Comparison of ENCODE assay signal across 9 mouse cellular contexts in the genomic region with DNA sequence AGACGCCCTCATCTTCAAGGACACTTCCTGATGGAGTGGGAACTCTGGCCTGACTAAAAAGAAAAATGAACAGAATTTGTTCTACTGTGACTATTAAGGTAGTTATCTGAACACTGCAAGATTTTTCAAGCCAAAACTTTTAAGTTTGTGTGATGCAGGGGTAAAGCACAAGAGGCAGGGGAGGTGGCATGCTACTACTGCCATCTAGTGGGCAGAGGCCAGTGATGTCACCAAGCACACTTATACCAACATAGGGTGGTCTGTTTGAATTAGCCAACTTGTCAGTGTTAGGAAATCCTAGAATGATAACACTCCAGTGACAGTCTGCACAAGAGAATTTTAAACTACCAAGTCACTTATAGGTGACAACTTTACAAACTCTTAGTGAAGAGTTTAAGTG. TPM values are rescaled to one million over a fixed set of nuclear protein-coding genes. Genes with fewer than 3 reads are reported as not detected.
A peak's percentile ranks its signal among the peaks of the same experiment; 100 is the strongest.
DNase-seq lines count a peak whose midpoint lies in the region; ATAC-seq and TF ChIP-seq lines count a peak whose summit lies in the region.
"Had no signal": no experiment of that assay in that cellular context is flagged by ENCODE, and none has a peak within 500 bp of the region (broad histone marks: within the 10 kb centered on the region; RNA-seq: fewer than 3 reads in every experiment).

No protein-coding gene starts in this region.

- no peak overlapping the region for H3K27ac ChIP-seq in hindbrain, embryonic 11.5 days (ENCODE audit: low read depth, low read length)
- no peak overlapping the region for H3K27ac ChIP-seq in hindbrain, embryonic 12.5 days
- H3K27ac ChIP-seq in embryonic fibroblast, embryonic 13.5 days (ENCODE audit: insufficient read depth, low read length), result no peak overlapping the region
- H3K27ac ChIP-seq in midbrain, embryonic 15.5 days, result no peak overlapping the region

- no peak for TF ChIP-seq POLR2A in embryonic fibroblast, embryonic 13.5 days (IDR thresholded peaks at IDR 0.05; ENCODE audit: low read depth, low read length)

- H3K4me2 ChIP-seq in hindbrain, embryonic 11.5 days (replicated peaks; ENCODE audit: low read depth, low read length), result no peak overlapping the region
- H3K4me2 ChIP-seq in hindbrain, embryonic 12.5 days (replicated peaks), result no peak overlapping the region
- H3K4me2 ChIP-seq in midbrain, embryonic 15.5 days, result no peak overlapping the region

- intact Hi-C loops in left cerebral cortex, postnatal 25 days (cut with DNase I), result no loop called here

- no peaks in the 10 kb centered on the region for H3K27me3 ChIP-seq in hindbrain, embryonic 11.5 days (ENCODE audit: control insufficient read depth, insufficient read depth, low read length)
- H3K27me3 ChIP-seq in hindbrain, embryonic 12.5 days, result no peaks in the 10 kb centered on the region
- H3K27me3 ChIP-seq in midbrain, embryonic 15.5 days (replicated peaks), result no peaks in the 10 kb centered on the region
- H3K27me3 ChIP-seq: megakaryocyte, embryonic 14.5 days had no signal

- DNase-seq in hindbrain, embryonic 11.5 days (ENCODE audit: low spot score), result peak; percentile 72
- DNase-seq in left cerebral cortex, postnatal 25 days (ENCODE audit: low spot score in 2 of 2), result peak; percentile 29 to 47
- no peak for DNase-seq in urinary bladder, postnatal 25 days (ENCODE audit: low spot score)

- H3K4me1 ChIP-seq in hindbrain, embryonic 11.5 days (replicated peaks; ENCODE audit: control insufficient read depth, insufficient read depth, low read length), result no peaks in the 10 kb centered on the region
- peaks cover 6% of the 10 kb centered on the region for H3K4me1 ChIP-seq in hindbrain, embryonic 12.5 days
- H3K4me1 ChIP-seq in embryonic fibroblast, embryonic 13.5 days (ENCODE audit: control insufficient read depth, insufficient read depth, low read length), result peaks cover 3% of the 10 kb centered on the region; the same call in 1 of the 2 replicates
- peaks cover 13% of the 10 kb centered on the region for H3K4me1 ChIP-seq in midbrain, embryonic 15.5 days

- H3K4me3 ChIP-seq in hindbrain, embryonic 11.5 days (ENCODE audit: low read depth, low read length), result no peak overlapping the region
- no peak overlapping the region for H3K4me3 ChIP-seq in hindbrain, embryonic 12.5 days
- no peak overlapping the region for H3K4me3 ChIP-seq in embryonic fibroblast, embryonic 13.5 days (ENCODE audit: insufficient read depth, low read length)
- H3K4me3 ChIP-seq in midbrain, embryonic 15.5 days, result no peak overlapping the region
- H3K4me3 ChIP-seq: megakaryocyte, embryonic 14.5 days had no signal

- peak; percentile 92 for TF ChIP-seq CTCF in embryonic fibroblast, embryonic 13.5 days (IDR thresholded peaks at IDR 0.05; ENCODE audit: borderline replicate concordance, insufficient read depth, low read length)

- 0 out of 2 replicates have a peak, but pooled peaks cover 2% of the 10 kb centered on the region for H3K36me3 ChIP-seq in hindbrain, embryonic 11.5 days (ENCODE audit: control insufficient read depth, insufficient read depth, low read length)
- H3K36me3 ChIP-seq in hindbrain, embryonic 12.5 days, result peaks cover 53% of the 10 kb centered on the region
- H3K36me3 ChIP-seq in midbrain, embryonic 15.5 days (replicated peaks), result peaks cover 30% of the 10 kb centered on the region

- H3K9ac ChIP-seq in hindbrain, embryonic 11.5 days (ENCODE audit: low read depth, low read length), result no peak overlapping the region
- H3K9ac ChIP-seq in hindbrain, embryonic 12.5 days, result no peak overlapping the region
- no peak overlapping the region for H3K9ac ChIP-seq in midbrain, embryonic 15.5 days

- WGBS in hindbrain, embryonic 11.5 days, result 100% methylated on average over 1 of the region's 1 CpGs
- WGBS in hindbrain, embryonic 12.5 days, result 100% methylated on average over 1 of the region's 1 CpGs
- 100% methylated on average over 1 of the region's 1 CpGs for WGBS in midbrain, embryonic 15.5 days

- no peaks in the 10 kb centered on the region for H3K9me3 ChIP-seq in hindbrain, embryonic 11.5 days (ENCODE audit: control insufficient read depth, low read length)
- no peaks in the 10 kb centered on the region for H3K9me3 ChIP-seq in hindbrain, embryonic 12.5 days (replicated peaks)
- no peaks in the 10 kb centered on the region for H3K9me3 ChIP-seq in midbrain, embryonic 15.5 days
- H3K9me3 ChIP-seq: megakaryocyte, embryonic 14.5 days had no signal

- no peak for ATAC-seq in hindbrain, embryonic 11.5 days (ENCODE audit: low FRiP score)
- ATAC-seq in hindbrain, embryonic 12.5 days (ENCODE audit: low FRiP score), result no peak
- ATAC-seq in CD4-positive, CD25-positive, alpha-beta regulatory T cell, adult 4 months, result peak; percentile 71
- ATAC-seq in activated CD4-positive, CD25-positive, alpha-beta regulatory T cell, adult 4 months, result peak; percentile 60
- 0 out of 2 replicates have a peak, but pooled peaks have one; percentile 45 for ATAC-seq in midbrain, embryonic 15.5 days (replicated peaks)

RNA-seq across cellular contexts. Expression of gene Snu13, which starts 6.7 kb away (rescaled TPM):
- polyA plus RNA-seq in hindbrain, embryonic 11.5 days (2014; fragmentation: Nextera tagmentation; extraction: Ambion mirVana), result 262 and 282 TPM in 2 replicates
- polyA plus RNA-seq in hindbrain, embryonic 12.5 days (2016; fragmentation: Nextera tagmentation; extraction: Ambion mirVana), result 169 and 192 TPM in 2 replicates
- polyA plus RNA-seq in CD4-positive, CD25-positive, alpha-beta regulatory T cell, adult 4 months (2017; shearing (Covaris generic)), result 100 to 1,000 TPM; 175 to 178 TPM
- 100 to 1,000 TPM; 170 to 212 TPM for polyA plus RNA-seq in activated CD4-positive, CD25-positive, alpha-beta regulatory T cell, adult 4 months (2017; shearing (Covaris generic))
- 176 and 193 TPM in 2 replicates for polyA plus RNA-seq in embryonic fibroblast, embryonic 13.5 days (2011; ENCODE audit: insufficient read length, low read depth, missing spikeins)
- total RNA-seq in left cerebral cortex, postnatal 25 days (2021), result 100 to 1,000 TPM; 101 to 113 TPM
- polyA plus RNA-seq in midbrain, embryonic 15.5 days (2015; fragmentation: Nextera tagmentation; extraction: Ambion mirVana), result 231 and 247 TPM in 2 replicates

RNA-seq across cellular contexts. Expression of gene Desi1, which starts 7.0 kb away (rescaled TPM):
- polyA plus RNA-seq in hindbrain, embryonic 11.5 days (2014; fragmentation: Nextera tagmentation; extraction: Ambion mirVana), result 32.6 and 35.6 TPM in 2 replicates
- polyA plus RNA-seq in hindbrain, embryonic 12.5 days (2016; fragmentation: Nextera tagmentation; extraction: Ambion mirVana), result 41.4 and 42.3 TPM in 2 replicates
- polyA plus RNA-seq in CD4-positive, CD25-positive, alpha-beta regulatory T cell, adult 4 months (2017; shearing (Covaris generic)), result 10 to 100 TPM in 1 of 2 experiments, 1 to 10 TPM in 1; 7.8 to 10.2 TPM
- 10 to 100 TPM; 10.1 to 16.2 TPM for polyA plus RNA-seq in activated CD4-positive, CD25-positive, alpha-beta regulatory T cell, adult 4 months (2017; shearing (Covaris generic))
- polyA plus RNA-seq in embryonic fibroblast, embryonic 13.5 days (2011; ENCODE audit: insufficient read length, low read depth, missing spikeins), result 49.4 and 50.2 TPM in 2 replicates
- 100 to 1,000 TPM; 106 to 109 TPM for total RNA-seq in left cerebral cortex, postnatal 25 days (2021)
- 50.6 and 50.9 TPM in 2 replicates for polyA plus RNA-seq in midbrain, embryonic 15.5 days (2015; fragmentation: Nextera tagmentation; extraction: Ambion mirVana)

RNA-seq across cellular contexts. Expression of gene 4930407I10Rik, which starts 18.3 kb away (rescaled TPM):
- 0.08 TPM in 1 of 2 replicates, not detected in the other for polyA plus RNA-seq in hindbrain, embryonic 11.5 days (2014; fragmentation: Nextera tagmentation; extraction: Ambion mirVana)
- not detected in 2 replicates for polyA plus RNA-seq in hindbrain, embryonic 12.5 days (2016; fragmentation: Nextera tagmentation; extraction: Ambion mirVana)
- polyA plus RNA-seq in CD4-positive, CD25-positive, alpha-beta regulatory T cell, adult 4 months (2017; shearing (Covaris generic)), result not detected
- polyA plus RNA-seq in activated CD4-positive, CD25-positive, alpha-beta regulatory T cell, adult 4 months (2017; shearing (Covaris generic)), result not detected
- not detected in 2 replicates for polyA plus RNA-seq in embryonic fibroblast, embryonic 13.5 days (2011; ENCODE audit: insufficient read length, low read depth, missing spikeins)
- not detected for total RNA-seq in left cerebral cortex, postnatal 25 days (2021)
- not detected in 2 replicates for polyA plus RNA-seq in midbrain, embryonic 15.5 days (2015; fragmentation: Nextera tagmentation; extraction: Ambion mirVana)

RNA-seq across cellular contexts. Expression of gene Mei1, which starts 29.1 kb away (rescaled TPM):
- polyA plus RNA-seq in hindbrain, embryonic 11.5 days (2014; fragmentation: Nextera tagmentation; extraction: Ambion mirVana), result not detected in 2 replicates
- polyA plus RNA-seq in hindbrain, embryonic 12.5 days (2016; fragmentation: Nextera tagmentation; extraction: Ambion mirVana), result 0.14 TPM in 1 of 2 replicates, not detected in the other
- polyA plus RNA-seq in CD4-positive, CD25-positive, alpha-beta regulatory T cell, adult 4 months (2017; shearing (Covaris generic)), result not detected
- not detected for polyA plus RNA-seq in activated CD4-positive, CD25-positive, alpha-beta regulatory T cell, adult 4 months (2017; shearing (Covaris generic))
- polyA plus RNA-seq in embryonic fibroblast, embryonic 13.5 days (2011; ENCODE audit: insufficient read length, low read depth, missing spikeins), result not detected in 2 replicates
- 1 to 10 TPM; 2.5 to 2.8 TPM for total RNA-seq in left cerebral cortex, postnatal 25 days (2021)
- polyA plus RNA-seq in midbrain, embryonic 15.5 days (2015; fragmentation: Nextera tagmentation; extraction: Ambion mirVana), result 0.10 TPM in 1 of 2 replicates, not detected in the other

RNA-seq across cellular contexts. Expression of gene Xrcc6, which starts 53.0 kb away (rescaled TPM):
- 62.4 and 66.6 TPM in 2 replicates for polyA plus RNA-seq in hindbrain, embryonic 11.5 days (2014; fragmentation: Nextera tagmentation; extraction: Ambion mirVana)
- 58.4 and 62.3 TPM in 2 replicates for polyA plus RNA-seq in hindbrain, embryonic 12.5 days (2016; fragmentation: Nextera tagmentation; extraction: Ambion mirVana)
- 10 to 100 TPM; 56.5 to 73.1 TPM for polyA plus RNA-seq in CD4-positive, CD25-positive, alpha-beta regulatory T cell, adult 4 months (2017; shearing (Covaris generic))
- 10 to 100 TPM; 50.9 to 58.1 TPM for polyA plus RNA-seq in activated CD4-positive, CD25-positive, alpha-beta regulatory T cell, adult 4 months (2017; shearing (Covaris generic))
- polyA plus RNA-seq in embryonic fibroblast, embryonic 13.5 days (2011; ENCODE audit: insufficient read length, low read depth, missing spikeins), result 37.4 and 38.1 TPM in 2 replicates
- total RNA-seq in left cerebral cortex, postnatal 25 days (2021), result 10 to 100 TPM; 19.5 to 23.7 TPM
- polyA plus RNA-seq in midbrain, embryonic 15.5 days (2015; fragmentation: Nextera tagmentation; extraction: Ambion mirVana), result 43.1 and 46.7 TPM in 2 replicates

Comparison
In these comparisons a context has a peak if more than half of its experiments do, and no peak if none do; other contexts are left out.
1. ATAC-seq: peak in CD4-positive, CD25-positive, alpha-beta regulatory T cell, adult 4 months (single experiment), activated CD4-positive, CD25-positive, alpha-beta regulatory T cell, adult 4 months (single experiment) and midbrain, embryonic 15.5 days (single experiment); none in hindbrain, embryonic 11.5 days (single experiment) and hindbrain, embryonic 12.5 days (single experiment).